Mouse (Mus musculus): ENCODE data around the gene Rtn4rl1. TPM values are rescaled to one million over a fixed set of nuclear protein-coding genes. Genes with fewer than 3 reads are reported as not detected.
A peak's percentile ranks its signal among the peaks of the same experiment; 100 is the strongest.

Rtn4rl1 gene
- polyA plus RNA-seq, 1 experiment from 2014 or later = 3.6 TPM

- ATAC-seq (replicated peaks; ENCODE audit: low FRiP score) = no peak
- peaks cover 14% of the 10 kb centered on the region for H3K27me3 ChIP-seq
- no peaks in the 10 kb centered on the region for H3K36me3 ChIP-seq
- H3K9me3 ChIP-seq (replicated peaks) = no peaks in the 10 kb centered on the region
- no peak overlapping the region for H3K9ac ChIP-seq
- no peak overlapping the region for H3K4me2 ChIP-seq
- 70% methylated on average over 6 of the region's 6 CpGs for WGBS
- peaks cover 14% of the 10 kb centered on the region for H3K4me1 ChIP-seq
- H3K27ac ChIP-seq = no peak overlapping the region
- H3K4me3 ChIP-seq (replicated peaks) = no peak overlapping the region
Observed at GRCm38 (mm10) chr11:75229289-75229688, 35.7 kb downstream of the Rtn4rl1 start.

DNA sequence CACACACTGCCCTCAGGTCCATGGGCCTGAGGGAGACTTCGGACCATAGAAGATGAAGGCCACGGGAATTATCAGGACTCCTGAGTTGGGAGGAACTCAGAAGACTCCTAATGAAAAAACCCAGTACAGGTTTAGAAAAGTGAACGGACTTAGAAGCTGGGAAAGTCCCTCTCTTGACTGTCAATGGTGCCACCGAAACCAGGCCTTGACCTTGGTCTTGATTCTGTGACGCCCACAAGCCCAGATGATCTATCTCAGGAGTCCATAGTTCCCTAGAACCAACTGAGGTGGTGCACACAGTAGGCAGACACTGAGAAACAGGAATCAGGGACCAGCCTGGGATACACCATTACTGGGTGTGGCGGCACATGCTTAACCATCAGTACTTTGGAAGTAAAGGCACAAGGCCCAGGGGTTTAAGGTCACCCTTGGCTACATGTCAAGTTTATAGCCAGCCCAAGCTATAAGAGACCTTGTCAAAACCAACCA is 36.7 kb downstream of the Rtn4rl1 start:
- ATAC-seq (replicated peaks; ENCODE audit: low FRiP score) = no peak
- H3K4me2 ChIP-seq = no peak overlapping the region

DNA sequence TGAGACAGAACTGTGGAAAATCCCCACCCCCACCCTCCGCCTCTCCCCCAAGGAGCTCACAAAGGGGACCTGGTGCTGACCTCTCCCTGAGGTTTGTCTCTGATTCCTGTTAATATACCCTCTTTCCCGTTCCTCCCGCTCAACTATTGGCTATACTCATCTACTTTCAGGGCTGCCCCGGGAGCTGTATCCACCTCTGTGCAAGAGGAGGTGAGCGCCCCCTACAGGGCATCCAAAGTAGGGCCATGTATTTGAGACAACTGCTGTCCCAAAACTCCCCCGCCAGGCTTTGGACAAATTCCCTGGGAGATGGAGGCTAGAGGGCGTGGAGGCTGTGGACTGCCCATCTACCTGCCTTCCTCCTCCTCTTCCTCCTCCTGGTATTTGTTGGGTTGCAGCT is 38.2 kb downstream of the Rtn4rl1 start:
- H3K36me3 ChIP-seq = no peaks in the 10 kb centered on the region
- H3K4me2 ChIP-seq = no peak overlapping the region
- peaks cover 24% of the 10 kb centered on the region for H3K4me1 ChIP-seq
- no peak for ATAC-seq (replicated peaks; ENCODE audit: low FRiP score)
- H3K4me3 ChIP-seq (replicated peaks) = no peak overlapping the region
- no peak overlapping the region for H3K9ac ChIP-seq
- 18% methylated on average over 7 of the region's 7 CpGs for WGBS
- H3K27ac ChIP-seq = no peak overlapping the region
- H3K27me3 ChIP-seq = peaks cover 34% of the 10 kb centered on the region
- H3K9me3 ChIP-seq (replicated peaks) = no peaks in the 10 kb centered on the region

More for the DNA sequence above, 36.7 kb downstream of the Rtn4rl1 start:
- Histone ChIP-seq H3K9ac (no peak overlapping the region), H3K36me3 (no peaks in the 10 kb centered on the region), H3K4me3 (replicated peaks) (no peak overlapping the region), H3K4me1 (peaks cover 24% of the 10 kb centered on the region), H3K27me3 (peaks cover 25% of the 10 kb centered on the region), H3K27ac (no peak overlapping the region), H3K9me3 (replicated peaks) (no peaks in the 10 kb centered on the region)
- WGBS = 91% methylated on average over 6 of the region's 6 CpGs

DNA sequence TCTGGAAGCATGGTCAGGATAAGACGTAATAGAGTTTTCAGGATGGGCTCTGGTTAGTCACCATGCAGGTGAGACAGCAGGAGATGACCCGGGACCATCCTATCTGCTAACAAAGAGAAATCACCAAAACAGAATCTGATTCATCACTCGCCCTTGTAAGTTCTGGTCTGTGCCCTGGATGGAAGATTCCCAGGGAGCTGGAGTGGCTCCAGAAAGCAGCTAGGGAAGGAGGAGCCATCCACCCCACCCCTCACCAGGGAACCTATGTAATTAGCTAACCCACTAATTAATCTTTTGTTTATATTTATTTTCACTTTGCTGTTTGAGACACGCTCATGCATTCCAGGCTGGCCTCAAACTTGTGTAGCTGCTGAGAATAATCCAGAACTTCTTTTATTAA is 38.9 kb downstream of the Rtn4rl1 start:
- no peak overlapping the region for H3K9ac ChIP-seq
- ATAC-seq (replicated peaks; ENCODE audit: low FRiP score) = no peak
- H3K27ac ChIP-seq = no peak overlapping the region
- WGBS = 80% methylated on average over 4 of the region's 4 CpGs
- no peaks in the 10 kb centered on the region for H3K9me3 ChIP-seq (replicated peaks)
- H3K36me3 ChIP-seq = no peaks in the 10 kb centered on the region
- peaks cover 34% of the 10 kb centered on the region for H3K27me3 ChIP-seq
- no peak overlapping the region for H3K4me2 ChIP-seq
- H3K4me3 ChIP-seq (replicated peaks) = no peak overlapping the region
- peaks cover 24% of the 10 kb centered on the region for H3K4me1 ChIP-seq

DNA sequence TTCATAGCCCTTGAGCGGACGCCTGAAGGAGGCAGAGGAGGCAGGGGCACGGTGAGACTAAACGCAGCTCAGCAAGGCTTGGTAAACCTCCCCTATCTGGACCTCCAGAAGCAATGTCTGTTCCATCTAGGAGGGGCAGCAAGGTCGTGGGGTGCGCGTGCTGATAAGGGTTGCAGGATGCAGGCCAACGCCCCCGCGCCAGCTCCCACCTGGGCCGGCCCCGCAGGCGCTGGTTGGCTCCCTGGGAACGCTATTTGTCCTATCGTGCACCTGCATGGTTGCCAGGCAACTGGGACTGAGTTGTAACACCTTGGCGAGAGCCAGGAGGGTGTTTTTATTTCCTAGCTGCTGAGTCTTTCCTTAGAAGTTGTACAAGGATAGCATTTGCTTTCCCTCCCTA is 41.2 kb downstream of the Rtn4rl1 start:
- no peak overlapping the region; the same call in 1 of the 2 replicates for H3K4me3 ChIP-seq (replicated peaks)
- no peaks in the 10 kb centered on the region for H3K36me3 ChIP-seq
- 0 out of 2 replicates have a peak, but pooled peaks have one; percentile 15 for ATAC-seq (replicated peaks; ENCODE audit: low FRiP score)
- no peak overlapping the region for H3K27ac ChIP-seq
- H3K4me2 ChIP-seq = peak overlapping the region; percentile 46
- 5% methylated on average over 16 of the region's 16 CpGs for WGBS
- H3K9me3 ChIP-seq (replicated peaks) = no peaks in the 10 kb centered on the region
- peaks cover 34% of the 10 kb centered on the region for H3K27me3 ChIP-seq
- H3K4me1 ChIP-seq = peaks cover 24% of the 10 kb centered on the region
- H3K9ac ChIP-seq = no peak overlapping the region

GRCm38 (mm10) chr11:75240158-75240934 is 46.8 kb downstream of the Rtn4rl1 start:
- no peak for ATAC-seq (replicated peaks; ENCODE audit: low FRiP score)
- Histone ChIP-seq H3K4me2 (no peak overlapping the region), H3K9me3 (replicated peaks) (no peaks in the 10 kb centered on the region), H3K4me3 (replicated peaks) (no peak overlapping the region), H3K4me1 (peaks cover 5% of the 10 kb centered on the region), H3K9ac (no peak overlapping the region), H3K36me3 (no peaks in the 10 kb centered on the region), H3K27ac (no peak overlapping the region), H3K27me3 (peaks cover 9% of the 10 kb centered on the region)
- 80% methylated on average over 13 of the region's 13 CpGs for WGBS

GRCm38 (mm10) chr11:75242710-75243255 is 49.2 kb downstream of the Rtn4rl1 start:
- ATAC-seq (replicated peaks; ENCODE audit: low FRiP score) = no peak
- Histone ChIP-seq H3K4me2 (no peak overlapping the region), H3K36me3 (no peaks in the 10 kb centered on the region), H3K9ac (no peak overlapping the region), H3K27ac (no peak overlapping the region), H3K4me1 (peaks cover 21% of the 10 kb centered on the region), H3K9me3 (replicated peaks) (no peaks in the 10 kb centered on the region), H3K27me3 (no peaks in the 10 kb centered on the region), H3K4me3 (replicated peaks) (no peak overlapping the region)
- 81% methylated on average over 9 of the region's 9 CpGs for WGBS

- H3K27ac ChIP-seq = no peak overlapping the region
- H3K27me3 ChIP-seq = no peaks in the 10 kb centered on the region
- H3K9ac ChIP-seq = no peak overlapping the region
- H3K36me3 ChIP-seq = no peaks in the 10 kb centered on the region
- peaks cover 30% of the 10 kb centered on the region for H3K4me1 ChIP-seq
- no peaks in the 10 kb centered on the region for H3K9me3 ChIP-seq (replicated peaks)
- 82% methylated on average over 11 of the region's 11 CpGs for WGBS
- ATAC-seq (replicated peaks; ENCODE audit: low FRiP score) = no peak
- H3K4me2 ChIP-seq = no peak overlapping the region
- H3K4me3 ChIP-seq (replicated peaks) = no peak overlapping the region
Observed at GRCm38 (mm10) chr11:75244368-75245275, 51.0 kb downstream of the Rtn4rl1 start.

- H3K9ac ChIP-seq = no peak overlapping the region
- WGBS = 59% methylated on average over 16 of the region's 16 CpGs
- H3K27ac ChIP-seq = no peak overlapping the region
- no peaks in the 10 kb centered on the region for H3K27me3 ChIP-seq
- H3K4me2 ChIP-seq = no peak overlapping the region
- H3K36me3 ChIP-seq = no peaks in the 10 kb centered on the region
- peaks cover 30% of the 10 kb centered on the region for H3K4me1 ChIP-seq
- H3K4me3 ChIP-seq (replicated peaks) = no peak overlapping the region
- ATAC-seq (replicated peaks; ENCODE audit: low FRiP score) = no peak
- H3K9me3 ChIP-seq (replicated peaks) = no peaks in the 10 kb centered on the region
Observed at GRCm38 (mm10) chr11:75245372-75246330, 52.1 kb downstream of the Rtn4rl1 start.

- Histone ChIP-seq H3K4me1 (peaks cover 30% of the 10 kb centered on the region), H3K27me3 (no peaks in the 10 kb centered on the region), H3K9me3 (replicated peaks) (no peaks in the 10 kb centered on the region), H3K27ac (no peak overlapping the region), H3K9ac (no peak overlapping the region), H3K4me2 (no peak overlapping the region), H3K4me3 (replicated peaks) (no peak overlapping the region), H3K36me3 (no peaks in the 10 kb centered on the region)
- WGBS = 76% methylated on average over 8 of the region's 8 CpGs
- ATAC-seq (replicated peaks; ENCODE audit: low FRiP score) = no peak
Observed at GRCm38 (mm10) chr11:75246589-75246988, 53.0 kb downstream of the Rtn4rl1 start.

DNA sequence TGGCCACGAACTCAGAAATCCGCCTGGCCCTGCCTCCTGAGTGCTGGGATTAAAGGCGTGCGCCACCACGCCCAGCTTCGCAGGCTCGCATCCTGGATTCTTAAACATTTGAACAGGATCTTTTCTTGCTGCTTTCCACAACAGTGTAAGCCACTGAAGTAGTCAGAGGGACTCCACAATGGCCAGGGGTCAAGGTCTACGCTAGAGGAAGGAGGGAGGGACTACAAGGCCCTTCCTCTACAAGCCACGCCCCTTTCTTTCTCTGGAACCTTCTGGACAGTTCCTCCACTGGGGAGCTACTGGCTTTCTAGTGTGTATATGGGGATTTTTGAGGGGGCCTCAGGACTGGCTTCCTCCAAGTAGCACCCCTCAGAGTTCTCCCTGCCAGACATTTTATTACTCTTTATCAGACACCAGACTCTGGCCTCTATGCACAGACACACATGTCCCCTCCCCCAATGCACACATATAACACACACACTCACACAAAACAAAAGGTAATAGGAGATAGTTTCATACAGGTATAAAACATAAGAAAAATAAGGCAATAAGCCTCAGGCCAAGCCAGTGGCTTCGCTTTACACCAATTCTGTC is 53.7 kb downstream of the Rtn4rl1 start:
- Histone ChIP-seq H3K27ac (no peak overlapping the region), H3K4me3 (replicated peaks) (no peak overlapping the region), H3K27me3 (no peaks in the 10 kb centered on the region), H3K4me1 (peaks cover 30% of the 10 kb centered on the region), H3K4me2 (no peak overlapping the region), H3K36me3 (no peaks in the 10 kb centered on the region), H3K9ac (no peak overlapping the region), H3K9me3 (replicated peaks) (no peaks in the 10 kb centered on the region)
- no peak for ATAC-seq (replicated peaks; ENCODE audit: low FRiP score)
- 93% methylated on average over 10 of the region's 10 CpGs for WGBS

Data from kidney, embryonic 15.5 days (tissue).